Mouse (Mus musculus) spleen, adult 2 months (tissue): ENCODE data around the gene Gse1.

Experiments used
- CTCF ChIP-seq: fragments of 200-500 bp; IDR thresholded peaks from 2 replicates; pipeline ENCODE4 v1.5.1; 2011; ENCODE audit warnings: mild to moderate bottlenecking, inconsistent platforms; ENCODE audit not compliant: insufficient read depth, insufficient read length, insufficient replicate concordance; ENCODE audit errors: extremely low read depth
- POLR2A ChIP-seq: fragments of 200-500 bp; IDR thresholded peaks from 2 replicates; pipeline ENCODE4 v1.6.1; 2011; ENCODE audit warnings: low read depth, low read length, inconsistent platforms

GRCm38 (mm10) chr8:120439309-120439708, 211.1 kb downstream of the Gse1 start:
- TF ChIP-seq CTCF (no peak), POLR2A (no peak)
